Mouse (Mus musculus): ENCODE results near the gene Spata13.

Spata13 gene

GRCm38 (mm10) chr14:60784427-60785315 is 150.9 kb downstream of the Spata13 start, which contains the start of gene Mipep:
Mipep (plus strand) TSS chr14:60784573.
- peak; percentile 96 for DNase-seq (ENCODE audit: low read depth, low spot score)

DNA sequence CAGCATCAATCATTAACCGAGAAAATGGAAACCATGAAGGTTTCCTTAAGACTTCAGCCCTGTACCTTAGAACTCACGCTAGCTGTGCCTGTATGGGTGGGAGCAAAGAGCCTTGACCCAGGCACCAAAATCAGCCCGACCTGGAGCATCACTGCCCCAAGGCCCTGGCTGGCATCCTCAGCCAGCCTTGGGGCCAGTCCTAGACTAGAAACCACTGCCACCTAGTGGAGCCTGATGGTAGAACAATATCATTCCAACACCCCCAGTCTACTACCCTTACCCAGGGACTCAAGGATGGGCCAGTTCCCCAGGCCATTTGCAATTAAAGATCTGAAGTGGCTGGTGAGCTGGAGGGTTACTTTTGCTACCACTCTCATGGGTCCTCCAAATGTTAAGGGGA is 156.3 kb downstream of the Spata13 start:
- peak; percentile 66 for DNase-seq (ENCODE audit: low read depth, low spot score)

- no peak for DNase-seq (ENCODE audit: low read depth, low spot score)
Observed at GRCm38 (mm10) chr14:60796600-60797322, 163.0 kb downstream of the Spata13 start.

DNA sequence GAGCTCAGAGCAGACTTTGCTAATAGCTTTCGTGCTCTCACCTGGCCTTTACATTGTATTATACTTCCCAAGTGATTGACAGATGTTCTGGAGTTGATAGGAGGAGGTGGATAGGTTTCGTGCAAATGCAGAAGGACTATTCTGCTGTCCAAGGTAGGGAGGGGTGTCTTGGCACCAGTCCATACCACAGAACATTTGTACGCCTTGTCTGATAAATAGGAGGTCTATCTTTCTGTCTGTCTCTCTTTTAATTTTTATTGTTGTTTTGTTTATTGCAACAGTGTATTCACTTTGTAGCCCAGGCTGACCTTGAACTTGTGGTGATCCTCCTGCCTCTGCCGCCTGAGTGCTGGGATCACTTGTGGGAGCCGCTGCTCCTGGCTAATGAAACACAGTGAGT is 163.8 kb downstream of the Spata13 start:
- no peak for DNase-seq (ENCODE audit: low read depth, low spot score)

DNA sequence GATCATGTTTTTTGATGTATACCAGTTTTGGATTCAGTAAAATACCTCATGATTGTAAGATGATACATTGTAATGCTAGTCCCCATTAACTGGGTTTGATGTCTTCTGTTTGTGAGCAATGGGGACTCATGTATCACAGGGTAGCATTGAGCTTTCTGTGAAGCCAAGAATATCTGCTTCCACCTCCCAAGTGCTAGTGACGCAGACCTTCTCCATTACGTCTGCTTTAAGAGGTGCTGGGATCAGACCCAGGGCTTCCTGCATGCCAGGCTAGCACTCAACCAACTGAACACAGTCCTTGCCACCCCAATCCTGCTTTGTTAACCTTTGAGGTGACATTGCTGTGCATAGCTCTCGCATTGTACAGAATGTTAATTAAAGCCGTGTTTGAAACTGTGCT is 164.9 kb downstream of the Spata13 start:
- DNase-seq (ENCODE audit: low read depth, low spot score): no peak

DNA sequence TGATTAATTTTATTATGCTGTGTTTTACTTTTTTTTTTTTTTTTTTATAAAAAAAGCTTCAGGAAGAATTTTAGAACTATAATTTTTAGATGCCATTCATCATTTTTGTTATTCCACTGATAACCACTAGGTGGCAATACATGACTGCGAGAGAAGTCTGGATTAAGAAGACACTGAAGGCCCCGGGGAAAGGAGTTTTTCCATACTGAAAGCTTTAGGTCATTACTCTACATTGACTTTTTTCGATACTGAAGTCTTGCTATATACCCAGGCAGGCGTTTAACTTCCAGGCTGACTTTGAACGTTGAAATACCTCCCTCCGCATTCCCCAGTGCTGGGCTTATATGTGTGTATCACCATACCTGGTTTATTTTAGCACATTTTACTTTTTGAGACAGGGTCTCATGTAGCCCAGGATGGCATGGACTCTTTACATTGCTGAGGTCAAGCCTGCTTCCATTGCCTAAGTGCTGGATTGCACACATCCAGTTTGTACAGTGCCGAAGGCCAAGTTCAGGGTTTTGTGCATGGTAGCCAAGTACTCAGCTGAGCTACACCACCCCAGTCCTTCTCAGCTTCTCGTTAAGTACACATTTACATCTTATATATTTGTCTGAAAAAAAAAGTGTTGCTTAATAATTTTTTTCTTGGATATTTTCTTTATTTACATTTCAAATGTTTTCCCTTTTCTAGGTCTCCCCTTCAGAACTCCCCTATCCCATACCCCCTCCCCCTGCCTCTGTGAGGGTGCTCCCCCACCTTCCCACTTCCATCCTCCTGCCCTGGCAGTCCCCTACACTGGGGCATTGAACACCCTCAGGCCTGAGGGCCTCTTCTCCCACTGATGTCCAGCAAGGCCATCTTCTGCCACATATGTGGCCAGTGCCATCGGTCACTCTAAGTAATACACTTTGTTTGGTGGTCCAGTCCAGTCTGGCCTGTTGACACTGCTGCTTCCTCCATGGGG is 166.2 kb downstream of the Spata13 start:
- DNase-seq (ENCODE audit: low read depth, low spot score): peak; percentile 56

DNA sequence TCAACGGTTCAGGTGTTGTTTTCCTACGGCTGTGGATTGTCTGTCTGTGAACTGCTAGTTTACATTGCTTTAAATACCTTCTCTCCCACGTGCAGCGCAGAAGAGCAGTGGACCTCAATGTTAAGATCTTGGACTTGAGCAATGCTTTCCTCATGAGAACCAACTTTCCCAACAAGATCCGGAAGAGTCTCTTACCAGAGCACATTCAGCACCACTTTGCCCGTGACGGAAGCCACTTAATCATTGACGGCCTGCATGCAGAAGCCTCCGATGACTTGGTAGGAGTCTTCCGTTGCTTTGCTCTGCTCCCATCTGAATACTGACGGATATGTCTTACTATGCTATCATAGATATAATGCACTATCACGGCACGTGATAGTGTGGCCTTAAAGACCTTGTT is 168.2 kb downstream of the Spata13 start:
- DNase-seq (ENCODE audit: low read depth, low spot score): no peak

- DNase-seq (ENCODE audit: low read depth, low spot score): no peak
Observed at GRCm38 (mm10) chr14:60804978-60805377, 171.2 kb downstream of the Spata13 start.

DNA sequence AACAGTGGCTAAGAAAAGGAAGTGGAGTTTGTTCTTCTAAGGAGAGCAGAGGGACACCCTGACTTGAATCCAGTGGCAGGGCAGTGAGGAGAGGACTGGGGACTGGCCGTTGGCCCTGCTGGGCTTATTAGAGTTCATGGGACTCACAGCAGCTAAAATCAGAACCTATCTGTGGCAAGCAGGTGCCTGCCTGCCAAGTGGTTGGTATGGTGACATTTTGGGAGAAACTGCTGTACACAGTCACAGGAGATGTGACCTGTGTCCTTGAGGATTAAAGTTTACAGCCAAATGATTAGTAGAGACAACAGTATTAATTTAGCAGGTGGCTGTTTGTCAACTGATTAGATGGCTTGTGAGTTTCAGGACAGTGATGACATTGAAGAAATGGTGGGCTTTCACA is 172.1 kb downstream of the Spata13 start:
- no peak for DNase-seq (ENCODE audit: low read depth, low spot score)

DNA sequence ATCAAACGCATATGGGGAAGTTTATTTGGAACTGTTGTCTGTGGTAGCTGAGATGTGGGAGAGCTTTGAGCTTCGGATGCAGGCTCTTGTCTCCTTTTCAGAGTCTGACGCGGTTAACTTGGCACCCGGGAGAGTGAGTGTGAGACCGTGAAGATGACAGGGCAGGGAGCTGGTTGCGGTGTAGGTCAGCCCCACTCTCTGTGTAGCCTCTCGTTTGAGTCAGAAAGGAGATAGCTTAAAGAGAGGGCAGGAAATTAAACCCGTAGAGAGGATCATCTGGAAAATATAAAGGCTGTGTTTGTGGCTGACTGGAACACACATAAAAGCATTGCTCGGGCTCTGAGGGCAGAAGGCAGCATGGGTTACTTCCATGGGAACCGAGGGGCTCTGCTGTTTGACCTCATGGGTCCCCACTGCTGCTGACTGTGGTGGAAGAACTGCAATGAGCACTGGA is 173.1 kb downstream of the Spata13 start:
- no peak for DNase-seq (ENCODE audit: low read depth, low spot score)

DNA sequence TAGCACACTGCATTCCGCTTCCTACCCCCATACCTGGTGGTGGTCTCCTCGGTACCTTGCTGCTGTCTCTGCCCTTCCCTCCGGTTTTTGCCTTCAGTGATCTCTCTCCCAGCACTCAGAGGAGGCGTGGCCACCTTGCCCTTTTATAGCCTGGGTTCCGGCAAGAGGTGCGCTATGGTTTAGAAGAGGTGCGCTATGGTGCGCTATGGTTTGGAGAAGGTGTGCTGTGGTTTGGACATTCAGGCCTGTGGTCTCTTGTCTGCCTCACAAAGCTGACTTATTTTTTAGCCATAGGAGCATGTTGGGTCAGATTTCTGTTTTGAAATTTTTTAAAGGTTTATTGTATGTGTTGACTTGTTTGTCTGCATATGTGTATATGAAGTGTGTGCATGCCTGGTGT is 176.1 kb downstream of the Spata13 start:
- no peak for DNase-seq (ENCODE audit: low read depth, low spot score)

- DNase-seq (ENCODE audit: low read depth, low spot score): no peak
Observed at GRCm38 (mm10) chr14:60811547-60811946, 177.7 kb downstream of the Spata13 start.

Data from R1 (cell line).